Mouse (Mus musculus): ENCODE measurements around the gene Tmem56.

The Tmem56 gene

GRCm38 (mm10) chr3:121282998-121283397 is at the start of gene Tmem56:
Gene Tmem56 (minus strand): TSS chr3:121283098.
- in situ Hi-C loops (cut with MboI), result no loop called here

- in situ Hi-C loops (cut with MboI), result no loop called here
Observed at GRCm38 (mm10) chr3:121330244-121330646, 47.3 kb upstream of the Tmem56 start.

- in situ Hi-C loops (cut with MboI), result no loop called here
Observed at GRCm38 (mm10) chr3:121329647-121330046, 46.7 kb upstream of the Tmem56 start.

- in situ Hi-C loops (cut with MboI), result no loop called here
Observed at GRCm38 (mm10) chr3:121327406-121327805, 44.5 kb upstream of the Tmem56 start.

GRCm38 (mm10) chr3:121323371-121323770 is 40.5 kb upstream of the Tmem56 start:
- in situ Hi-C loops (cut with MboI), result loop anchor here (25.0 kb wide), 1 partner anchor 414 kb away; no protein-coding TSS in a partner anchor

- in situ Hi-C loops (cut with MboI), result loop anchor here (25.0 kb wide), 1 partner anchor 416 kb away; no protein-coding TSS in a partner anchor
Observed at GRCm38 (mm10) chr3:121320896-121321295, 38.0 kb upstream of the Tmem56 start.

GRCm38 (mm10) chr3:121319906-121320305 is 37.0 kb upstream of the Tmem56 start:
- in situ Hi-C loops (cut with MboI), result loop anchor here (25.0 kb wide), 1 partner anchor 417 kb away; no protein-coding TSS in a partner anchor

- in situ Hi-C loops (cut with MboI), result loop anchor here (25.0 kb wide), 1 partner anchor 422 kb away; no protein-coding TSS in a partner anchor
Observed at GRCm38 (mm10) chr3:121315498-121315897, 32.6 kb upstream of the Tmem56 start.

- in situ Hi-C loops (cut with MboI), result loop anchor here (25.0 kb wide), 1 partner anchor 423 kb away; no protein-coding TSS in a partner anchor
Observed at GRCm38 (mm10) chr3:121314149-121314548, 31.3 kb upstream of the Tmem56 start.

GRCm38 (mm10) chr3:121312979-121313378 is 30.1 kb upstream of the Tmem56 start:
- in situ Hi-C loops (cut with MboI), result loop anchor here (25.0 kb wide), 1 partner anchor 424 kb away; no protein-coding TSS in a partner anchor

- in situ Hi-C loops (cut with MboI), result loop anchor here (25.0 kb wide), 1 partner anchor 425 kb away; no protein-coding TSS in a partner anchor
Observed at GRCm38 (mm10) chr3:121312426-121312825, 29.5 kb upstream of the Tmem56 start.

- in situ Hi-C loops (cut with MboI), result loop anchor here (5.0 to 25.0 kb wide), 2 partner anchors 192 to 427 kb away; no protein-coding TSS in a partner anchor
Observed at GRCm38 (mm10) chr3:121309896-121310714, 27.2 kb upstream of the Tmem56 start.

GRCm38 (mm10) chr3:121309429-121309828 is 26.5 kb upstream of the Tmem56 start:
- in situ Hi-C loops (cut with MboI), result loop anchor here (5.0 to 25.0 kb wide), 2 partner anchors 193 to 428 kb away; no protein-coding TSS in a partner anchor

GRCm38 (mm10) chr3:121308935-121309334 is 26.0 kb upstream of the Tmem56 start:
- in situ Hi-C loops (cut with MboI), result loop anchor here (5.0 to 25.0 kb wide), 2 partner anchors 193 to 428 kb away; no protein-coding TSS in a partner anchor

GRCm38 (mm10) chr3:121307532-121308234 is 24.8 kb upstream of the Tmem56 start:
- in situ Hi-C loops (cut with MboI), result loop anchor here (5.0 to 25.0 kb wide), 2 partner anchors 195 to 430 kb away; no protein-coding TSS in a partner anchor

GRCm38 (mm10) chr3:121306641-121307040 is 23.7 kb upstream of the Tmem56 start:
- in situ Hi-C loops (cut with MboI), result loop anchor here (5.0 to 25.0 kb wide), 2 partner anchors 196 to 431 kb away; no protein-coding TSS in a partner anchor

- in situ Hi-C loops (cut with MboI), result loop anchor here (10.0 kb wide), 1 partner anchor 129 kb away; no protein-coding TSS in a partner anchor
Observed at GRCm38 (mm10) chr3:121294200-121294599, 11.3 kb upstream of the Tmem56 start.

- in situ Hi-C loops (cut with MboI), result loop anchor here (10.0 kb wide), 1 partner anchor 127 kb away; no protein-coding TSS in a partner anchor
Observed at GRCm38 (mm10) chr3:121291560-121292258, 8.8 kb upstream of the Tmem56 start, which contains the start of gene Alg14. Gene Alg14 (plus strand): TSS chr3:121291773.

GRCm38 (mm10) chr3:121291225-121291559 is 8.3 kb upstream of the Tmem56 start:
- in situ Hi-C loops (cut with MboI), result loop anchor here (10.0 kb wide), 1 partner anchor 126 kb away; no protein-coding TSS in a partner anchor

GRCm38 (mm10) chr3:121290681-121291080 is 7.8 kb upstream of the Tmem56 start:
- in situ Hi-C loops (cut with MboI), result loop anchor here (10.0 kb wide), 1 partner anchor 126 kb away; no protein-coding TSS in a partner anchor

GRCm38 (mm10) chr3:121287151-121287550 is 4.3 kb upstream of the Tmem56 start:
- in situ Hi-C loops (cut with MboI), result no loop called here
